Mouse (Mus musculus): ENCODE measurements around the gene Gm45140. TPM values are rescaled to one million over a fixed set of nuclear protein-coding genes. Genes with fewer than 3 reads are reported as not detected.

Gene Gm45140
- total and polyA plus RNA-seq, 3 experiments, result 9.9 to 26.2 TPM; not detected in 1

DNA sequence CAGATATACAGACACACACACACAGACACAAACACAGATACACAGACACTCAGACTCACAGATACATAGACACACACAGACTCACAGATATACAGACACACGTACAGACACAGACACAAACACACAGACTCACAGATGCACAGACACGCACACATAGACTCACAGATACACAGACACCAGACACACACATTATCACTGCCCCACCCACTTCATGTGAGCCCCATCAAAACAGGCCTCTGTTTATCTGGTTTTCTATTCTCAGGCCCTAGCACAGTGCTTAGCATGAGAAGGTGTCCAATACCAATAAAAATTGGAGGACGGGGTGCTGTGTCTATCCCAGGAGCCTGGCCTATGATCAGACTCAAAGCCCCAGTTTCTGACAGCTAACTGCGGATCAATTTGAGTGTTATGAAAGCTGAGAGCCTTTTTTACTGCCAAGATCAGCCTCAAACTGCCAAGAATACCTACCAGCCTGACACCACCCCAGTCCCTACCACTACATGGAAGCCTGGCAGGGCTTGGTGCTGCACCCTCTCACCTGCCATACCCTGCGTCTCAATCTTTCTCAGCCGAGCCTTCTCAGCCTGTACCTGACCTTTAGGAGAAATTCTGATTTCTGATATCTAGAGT is 39.2 kb downstream of the Gm45140 start:
- TF ChIP-seq POLR2A (IDR thresholded peaks at IDR 0.05; ENCODE audit: control insufficient read depth in 1 of 2, insufficient read depth in 1 of 2, low read depth in 1 of 2, low read length in 2 of 2, poor library complexity in 1 of 2) (no peak), POLR2AphosphoS2 (IDR thresholded peaks at IDR 0.05; ENCODE audit: low read length) (no peak), MEF2A (IDR thresholded peaks at IDR 0.05; ENCODE audit: extremely low read depth, insufficient replicate concordance, low read depth, low read length, poor library complexity, severe bottlenecking) (no peak), ZMIZ1 (IDR thresholded peaks at IDR 0.05; ENCODE audit: low read depth, low read length) (no peak), MYB (IDR thresholded peaks at IDR 0.05; ENCODE audit: low read depth, low read length) (no peak), UBTF (IDR thresholded peaks at IDR 0.05; ENCODE audit: borderline replicate concordance, insufficient read depth, low read depth, low read length) (no peak), RCOR1 (IDR thresholded peaks at IDR 0.05; ENCODE audit: low read depth, low read length) (no peak)
- Histone ChIP-seq H3K36me3 (ENCODE audit: control insufficient read depth in 1 of 2, insufficient read depth in 2 of 2, low read length in 2 of 2) (peaks cover 0 to 5% of the 10 kb centered on the region in 2 experiments; a peak in 2 of 4 replicates), H3K9me3 (replicated peaks; ENCODE audit: insufficient read depth, low read length) (no peaks in the 10 kb centered on the region), H3K79me2 (ENCODE audit: control insufficient read depth, insufficient read depth, low read length, poor library complexity) (no peaks in the 10 kb centered on the region), H3K9ac (ENCODE audit: control insufficient read depth, low read depth, low read length, poor library complexity, severe bottlenecking) (no peak overlapping the region), H3K27me3 (ENCODE audit: control insufficient read depth in 1 of 2, insufficient read depth in 2 of 2, low read length in 2 of 2) (no peaks in the 10 kb centered on the region), H3K4me3 (ENCODE audit: control insufficient read depth in 1 of 2, insufficient read depth in 1 of 2, low read depth in 2 of 2, low read length in 2 of 2) (no peak overlapping the region), H3K4me1 (ENCODE audit: control insufficient read depth in 1 of 2, insufficient read depth in 2 of 2, low read length in 2 of 2) (peaks cover 0 to 4% of the 10 kb centered on the region in 2 experiments; a peak in 3 of 4 replicates), H3K27ac (ENCODE audit: control insufficient read depth, low read depth, low read length) (no peak overlapping the region)
- DNase-seq (ENCODE audit: low read depth, low spot score), result no peak

DNA sequence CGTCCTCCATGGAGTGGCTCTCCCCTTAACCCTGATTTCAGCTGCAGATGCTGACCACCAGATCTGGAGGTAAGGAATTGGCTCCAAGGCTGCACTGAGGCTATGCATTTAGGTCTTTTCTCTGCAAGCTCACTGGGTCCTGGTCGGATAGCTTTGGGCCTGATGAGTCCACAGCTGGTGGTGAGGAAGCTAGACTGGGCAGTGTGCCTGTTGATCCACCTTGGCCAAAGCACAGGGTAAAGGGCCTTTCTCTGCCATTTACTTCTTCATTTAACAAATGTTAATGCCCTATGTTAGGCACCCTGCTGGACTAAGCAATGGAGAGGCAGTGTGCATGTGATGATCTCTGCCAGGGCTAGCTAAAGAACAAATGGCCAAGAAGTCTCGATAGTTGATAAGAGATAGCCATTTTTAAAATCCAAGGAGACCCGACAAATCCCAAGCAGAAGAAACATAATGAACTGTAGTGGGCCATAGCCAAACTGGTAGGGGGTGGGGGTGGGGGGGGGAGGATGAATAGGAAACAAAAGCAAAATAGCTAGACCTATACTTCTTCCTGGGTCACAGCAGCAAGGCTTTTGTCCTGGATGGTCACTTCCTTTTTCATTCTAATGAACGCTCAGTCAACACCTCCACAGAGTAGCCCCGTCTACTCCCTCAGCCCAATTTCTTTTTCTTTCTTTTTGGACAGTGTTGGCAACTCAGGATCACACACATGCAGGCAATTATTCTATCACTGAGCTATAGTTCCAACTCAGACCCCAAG is 40.0 kb downstream of the Gm45140 start:
- Histone ChIP-seq H3K27ac (ENCODE audit: control insufficient read depth, low read depth, low read length) (no peak overlapping the region), H3K4me1 (ENCODE audit: control insufficient read depth in 1 of 2, insufficient read depth in 2 of 2, low read length in 2 of 2) (peaks cover 6 to 11% of the 10 kb centered on the region in 2 experiments), H3K9me3 (replicated peaks; ENCODE audit: insufficient read depth, low read length) (no peaks in the 10 kb centered on the region), H3K27me3 (ENCODE audit: control insufficient read depth in 1 of 2, insufficient read depth in 2 of 2, low read length in 2 of 2) (no peaks in the 10 kb centered on the region), H3K36me3 (ENCODE audit: control insufficient read depth in 1 of 2, insufficient read depth in 2 of 2, low read length in 2 of 2) (peaks cover 0 to 12% of the 10 kb centered on the region in 2 experiments; a peak in 2 of 4 replicates), H3K4me3 (ENCODE audit: control insufficient read depth in 1 of 2, insufficient read depth in 1 of 2, low read depth in 2 of 2, low read length in 2 of 2) (no peak overlapping the region), H3K79me2 (ENCODE audit: control insufficient read depth, insufficient read depth, low read length, poor library complexity) (no peaks in the 10 kb centered on the region), H3K9ac (ENCODE audit: control insufficient read depth, low read depth, low read length, poor library complexity, severe bottlenecking) (no peak overlapping the region)
- no peak for DNase-seq (ENCODE audit: low read depth, low spot score)
- TF ChIP-seq TBP (IDR thresholded peaks at IDR 0.05; ENCODE audit: low read depth, low read length) (no peak), GABPA (IDR thresholded peaks at IDR 0.05; ENCODE audit: low read depth, low read length) (no peak), UBTF (IDR thresholded peaks at IDR 0.05; ENCODE audit: borderline replicate concordance, insufficient read depth, low read depth, low read length) (no peak), POLR2AphosphoS2 (IDR thresholded peaks at IDR 0.05; ENCODE audit: low read length) (no peak), KAT2A (conservative IDR thresholded peaks at IDR 0.05; ENCODE audit: low read depth, low read length) (no peak), MYC (IDR thresholded peaks at IDR 0.05; ENCODE audit: low read depth, low read length) (no peak), MYB (IDR thresholded peaks at IDR 0.05; ENCODE audit: low read depth, low read length) (no peak), CHD1 (IDR thresholded peaks at IDR 0.05; ENCODE audit: low read depth, low read length) (no peak), GATA1 (IDR thresholded peaks at IDR 0.05; ENCODE audit: low read depth, low read length) (no peak), E2F4 (IDR thresholded peaks at IDR 0.05; ENCODE audit: borderline replicate concordance, low read depth, low read length) (no peak), RAD21 (IDR thresholded peaks at IDR 0.05; ENCODE audit: low read depth, low read length) (no peak), ELF1 (IDR thresholded peaks at IDR 0.05; ENCODE audit: low read depth, low read length) (no peak)
